Mouse (Mus musculus) midbrain, postnatal 0 days (tissue): ENCODE measurements at regions not wholly inside any gene's neighbourhood (a gene's known extent, or its start where the extent isn't known, plus 50 kb on each side); places are given as distances from the start of the nearest gene placed in this dataset.

Experiments used
- ATAC-seq: fragments of 200-750 bp; cut with Nextera tagmentation; 2 replicates; pipeline ENCODE4 v1.8.0; 2017; ENCODE audit warnings: moderate number of reproducible peaks, mild to moderate bottlenecking, moderate TSS enrichment, moderate library complexity; ENCODE audit not compliant: low FRiP score
- DNase-seq: peaks from one replicate; pipeline ENCODE4 v3.0.0-alpha.2; 2015; ENCODE audit warnings: low spot score
- H3K27ac ChIP-seq: fragments of 300-500 bp; sonication (generic); 2 replicates; pipeline ENCODE4 v1.5.1; 2014; ENCODE audit warnings: low read depth, mild to moderate bottlenecking, low read length, mixed read lengths
- H3K27me3 ChIP-seq: fragments of 300-500 bp; sonication (generic); 2 replicates; pipeline ENCODE4 v1.6.1; 2014; ENCODE audit warnings: low read length, control low read depth, mixed read lengths; ENCODE audit not compliant: insufficient read depth
- H3K36me3 ChIP-seq: fragments of 300-500 bp; sonication (generic); 2 replicates; pipeline ENCODE4 v1.6.1; 2014; ENCODE audit warnings: low read length, control low read depth, mixed read lengths; ENCODE audit not compliant: insufficient read depth
- H3K4me1 ChIP-seq: fragments of 300-500 bp; sonication (generic); 2 replicates; pipeline ENCODE4 v1.6.1; 2014; ENCODE audit warnings: mild to moderate bottlenecking, control low read depth, antibody characterized with exemption, low read length, mixed read lengths; ENCODE audit not compliant: insufficient read depth
- H3K4me2 ChIP-seq: fragments of 300-500 bp; sonication (generic); 2 replicates; pipeline ENCODE4 v1.6.1; 2014; ENCODE audit warnings: low read depth, mild to moderate bottlenecking, low read length, mixed read lengths; ENCODE audit not compliant: poor library complexity, severe bottlenecking
- H3K4me3 ChIP-seq: fragments of 300-500 bp; sonication (generic); 2 replicates; pipeline ENCODE4 v1.5.1; 2014; ENCODE audit warnings: low read depth, mild to moderate bottlenecking, low read length, moderate library complexity
- H3K9ac ChIP-seq: fragments of 300-500 bp; sonication (generic); replicated peaks from 2 replicates; pipeline ENCODE4 v1.6.1; 2014; ENCODE audit warnings: mild to moderate bottlenecking, low read length, moderate library complexity, mixed read lengths; ENCODE audit not compliant: poor library complexity, severe bottlenecking
- H3K9me3 ChIP-seq: fragments of 300-500 bp; sonication (generic); 2 replicates; pipeline ENCODE4 v1.6.1; 2016; ENCODE audit warnings: low read length, control low read depth
- CTCF ChIP-seq: IDR thresholded peaks from 2 replicates; pipeline ENCODE4 v1.5.1; 2016; ENCODE audit warnings: antibody characterized with exemption, mild to moderate bottlenecking
- WGBS: fragments of 180-500 bp; shearing (Covaris S2); extraction: QIAGEN DNeasy Blood & Tissue Kit; methylation state at CpG from one replicate; pipeline ENCODE4 v1.1.7; 2014; 5-methylcytosine and 5-hydroxymethylcytosine counted together

GRCm38 (mm10) chr11:90981626-90982025 lies 293.5 kb upstream of the Tom1l1 start:
- no peaks in the 10 kb centered on the region for H3K36me3 ChIP-seq
- no peak overlapping the region for H3K9ac ChIP-seq
- peak; percentile 41 for DNase-seq
- no peaks in the 10 kb centered on the region for H3K9me3 ChIP-seq
- no peak overlapping the region for H3K4me2 ChIP-seq
- no peak overlapping the region for H3K4me3 ChIP-seq
- no peak overlapping the region for H3K27ac ChIP-seq
- no peak for TF ChIP-seq CTCF
- H3K27me3 ChIP-seq = no peaks in the 10 kb centered on the region
- H3K4me1 ChIP-seq = no peaks in the 10 kb centered on the region
- WGBS = 87% methylated on average over 1 of the region's 1 CpGs
- ATAC-seq = no peak

- no peak overlapping the region for H3K9ac ChIP-seq
- H3K4me2 ChIP-seq = no peak overlapping the region
- H3K4me3 ChIP-seq = no peak overlapping the region
- TF ChIP-seq CTCF = no peak
- ATAC-seq (no peak), DNase-seq (no peak)
- no peaks in the 10 kb centered on the region for H3K27me3 ChIP-seq
- no peaks in the 10 kb centered on the region for H3K4me1 ChIP-seq
- no peaks in the 10 kb centered on the region for H3K36me3 ChIP-seq
- 76% methylated on average over 3 of the region's 3 CpGs for WGBS
- H3K27ac ChIP-seq = no peak overlapping the region
- H3K9me3 ChIP-seq = no peaks in the 10 kb centered on the region
These were observed 290.1 kb upstream of the Tom1l1 start for GRCm38 (mm10) chr11:90978234-90978633.

- no peak for TF ChIP-seq CTCF
- no peak overlapping the region for H3K4me3 ChIP-seq
- no peaks in the 10 kb centered on the region for H3K9me3 ChIP-seq
- no peak for ATAC-seq
- no peak overlapping the region for H3K9ac ChIP-seq
- WGBS = 74% methylated on average over 5 of the region's 5 CpGs
- H3K36me3 ChIP-seq = no peaks in the 10 kb centered on the region
- no peak for DNase-seq
- no peak overlapping the region for H3K4me2 ChIP-seq
- H3K27ac ChIP-seq = no peak overlapping the region
- no peaks in the 10 kb centered on the region for H3K27me3 ChIP-seq
- no peaks in the 10 kb centered on the region for H3K4me1 ChIP-seq
These were observed 252.9 kb upstream of the Tom1l1 start for GRCm38 (mm10) chr11:90941076-90941475.

GRCm38 (mm10) chr11:90925738-90926137 lies 237.6 kb upstream of the Tom1l1 start:
- H3K9me3 ChIP-seq = no peaks in the 10 kb centered on the region
- TF ChIP-seq CTCF = peak; percentile 66
- ATAC-seq (no peak), DNase-seq (peak; percentile 27)
- H3K4me2 ChIP-seq = no peak overlapping the region
- H3K27me3 ChIP-seq = no peaks in the 10 kb centered on the region
- no peak overlapping the region for H3K9ac ChIP-seq
- no peaks in the 10 kb centered on the region for H3K4me1 ChIP-seq
- no peak overlapping the region for H3K27ac ChIP-seq
- H3K4me3 ChIP-seq = no peak overlapping the region
- no peaks in the 10 kb centered on the region for H3K36me3 ChIP-seq

DNA sequence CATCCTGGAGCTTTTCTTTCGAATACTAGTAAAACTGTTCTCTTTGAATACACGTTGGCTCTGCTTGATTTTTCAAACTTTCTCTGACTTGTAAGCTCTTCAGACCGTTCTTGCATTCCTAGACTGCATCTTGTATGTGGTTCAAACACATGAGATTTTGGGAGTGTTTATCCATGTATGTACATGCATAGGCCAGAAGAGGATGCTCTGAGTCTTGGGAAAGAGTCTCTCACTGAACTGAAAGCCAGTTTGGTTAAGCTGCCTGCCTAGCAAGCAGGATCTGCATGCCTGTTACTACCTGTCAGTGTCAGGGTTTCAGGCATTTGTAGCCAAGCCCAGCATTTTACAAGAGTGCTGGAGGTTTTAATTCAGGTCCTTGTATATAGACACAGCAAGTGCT lies 229.6 kb upstream of the Tom1l1 start:
- TF ChIP-seq CTCF = peak; percentile 61
- Histone ChIP-seq H3K27ac (no peak overlapping the region), H3K4me2 (no peak overlapping the region), H3K9ac (no peak overlapping the region), H3K9me3 (no peaks in the 10 kb centered on the region), H3K36me3 (no peaks in the 10 kb centered on the region), H3K4me1 (no peaks in the 10 kb centered on the region), H3K27me3 (no peaks in the 10 kb centered on the region), H3K4me3 (no peak overlapping the region)
- ATAC-seq (no peak), DNase-seq (peak; percentile 32)
- WGBS = 73% methylated on average over 3 of the region's 3 CpGs

- no peak for TF ChIP-seq CTCF
- H3K4me3 ChIP-seq = no peak overlapping the region
- H3K9ac ChIP-seq = no peak overlapping the region
- H3K36me3 ChIP-seq = no peaks in the 10 kb centered on the region
- DNase-seq (no peak), ATAC-seq (no peak)
- H3K4me2 ChIP-seq = no peak overlapping the region
- H3K27ac ChIP-seq = no peak overlapping the region
- no peaks in the 10 kb centered on the region for H3K9me3 ChIP-seq
- H3K27me3 ChIP-seq = no peaks in the 10 kb centered on the region
- WGBS = 64% methylated on average over 3 of the region's 3 CpGs
- H3K4me1 ChIP-seq = no peaks in the 10 kb centered on the region
These were observed 206.1 kb upstream of the Tom1l1 start for GRCm38 (mm10) chr11:90894236-90894635.

GRCm38 (mm10) chr11:90873122-90873521 lies 185.0 kb upstream of the Tom1l1 start:
- no peaks in the 10 kb centered on the region for H3K36me3 ChIP-seq
- no peak for ATAC-seq

More at GRCm38 (mm10) chr11:90873122-90873521, 185.0 kb upstream of the Tom1l1 start:
- H3K9me3 ChIP-seq = no peaks in the 10 kb centered on the region
- H3K27me3 ChIP-seq = no peaks in the 10 kb centered on the region
- H3K27ac ChIP-seq = no peak overlapping the region
- no peak for DNase-seq
- H3K4me3 ChIP-seq = no peak overlapping the region
- H3K9ac ChIP-seq = no peak overlapping the region
- H3K4me2 ChIP-seq = no peak overlapping the region
- no peaks in the 10 kb centered on the region for H3K4me1 ChIP-seq
- no peak for TF ChIP-seq CTCF
